Mouse (Mus musculus) lung, postnatal 0 days (tissue): Measurements from ENCODE around the gene Ogn.

ENCODE experiments used
- CTCF ChIP-seq: IDR thresholded peaks from 2 replicates; pipeline ENCODE4 v1.5.1; 2016; ENCODE audit warnings: antibody characterized with exemption, mild to moderate bottlenecking
- EP300 ChIP-seq: IDR thresholded peaks from 2 replicates; pipeline ENCODE4 v1.6.1; 2016; ENCODE audit warnings: antibody characterized with exemption, mild to moderate bottlenecking, control low read depth

DNA sequence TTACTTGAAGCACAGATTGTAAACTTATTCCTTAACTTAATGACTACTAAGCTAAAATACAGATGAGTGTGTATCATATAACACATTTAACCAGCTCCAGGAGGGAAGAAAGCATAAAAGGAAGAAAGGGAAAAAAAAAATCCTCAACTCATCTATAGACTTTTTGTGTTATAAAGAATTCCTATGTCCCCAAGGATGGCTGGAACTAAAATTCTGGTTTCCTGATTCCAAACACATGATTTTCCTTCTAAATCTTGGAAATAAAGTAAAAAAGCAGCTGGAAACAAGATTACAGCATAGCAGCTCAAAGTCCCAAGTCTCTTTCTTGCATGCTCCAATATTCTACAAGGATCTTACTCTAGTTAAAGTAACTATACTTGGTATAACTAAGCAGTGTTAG lies 4.2 kb upstream of the Ogn start:
- TF ChIP-seq CTCF (no peak), EP300 (no peak)
